Mouse (Mus musculus): ENCODE data around the gene Rad51c. TPM values are rescaled to one million over a fixed set of nuclear protein-coding genes. Genes with fewer than 3 reads are reported as not detected.
A peak's percentile ranks its signal among the peaks of the same experiment; 100 is the strongest.
"Not testable (repeated sequence)": the region's sequence is repeated elsewhere in the genome, so short reads cannot be mapped to it uniquely, and the experiment has no call there.

Rad51c gene
- polyA plus RNA-seq, 1 experiment from 2014 or later: 8.2 TPM

GRCm38 (mm10) chr11:87430374-87430773 lies 25.6 kb upstream of the Rad51c start:
- Histone ChIP-seq H3K4me3 (no peak overlapping the region), H3K9me3 (no peaks in the 10 kb centered on the region), H3K27ac (no peak overlapping the region), H3K4me2 (no peak overlapping the region), H3K27me3 (no peaks in the 10 kb centered on the region), H3K36me3 (no peaks in the 10 kb centered on the region), H3K4me1 (peaks cover 9% of the 10 kb centered on the region; the same call in 1 of the 2 replicates), H3K9ac (no peak overlapping the region)
- ATAC-seq (ENCODE audit: insufficient number of reproducible peaks, insufficient read depth, low FRiP score, low TSS enrichment, low read depth): no peak
- WGBS: 72% methylated on average over 2 of the region's 2 CpGs

DNA sequence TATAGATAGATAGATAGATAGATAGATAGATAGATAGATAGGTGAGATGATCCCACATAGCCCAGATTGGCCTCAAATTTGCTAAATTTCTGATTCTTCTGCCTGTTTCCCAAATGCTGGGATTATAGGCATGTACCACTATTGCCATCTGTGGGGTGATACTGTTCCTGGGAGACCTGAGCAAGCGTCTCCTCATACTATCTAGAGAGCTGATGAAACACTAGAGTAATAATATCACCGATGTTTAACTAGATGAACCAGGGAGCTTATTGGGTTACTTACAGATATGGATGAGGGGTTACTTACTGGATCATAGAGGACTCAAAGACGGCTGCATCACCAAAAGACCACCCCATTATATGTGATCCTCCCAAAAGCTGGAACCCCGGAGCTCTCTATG lies 24.6 kb upstream of the Rad51c start:
- no peak overlapping the region for H3K27ac ChIP-seq
- H3K27me3 ChIP-seq: no peaks in the 10 kb centered on the region
- 79% methylated on average over 4 of the region's 4 CpGs for WGBS
- H3K9ac ChIP-seq: no peak overlapping the region
- peaks cover 12% of the 10 kb centered on the region; the same call in 1 of the 2 replicates for H3K4me1 ChIP-seq
- H3K4me2 ChIP-seq: no peak overlapping the region
- no peak overlapping the region for H3K4me3 ChIP-seq
- no peaks in the 10 kb centered on the region for H3K36me3 ChIP-seq
- no peaks in the 10 kb centered on the region for H3K9me3 ChIP-seq
- ATAC-seq (ENCODE audit: insufficient number of reproducible peaks, insufficient read depth, low FRiP score, low TSS enrichment, low read depth): no peak

GRCm38 (mm10) chr11:87428051-87428673 lies 23.4 kb upstream of the Rad51c start:
- Histone ChIP-seq H3K4me3 (no peak overlapping the region), H3K9ac (no peak overlapping the region), H3K27ac (no peak overlapping the region), H3K27me3 (no peaks in the 10 kb centered on the region), H3K9me3 (no peaks in the 10 kb centered on the region), H3K36me3 (no peaks in the 10 kb centered on the region), H3K4me1 (peaks cover 6% of the 10 kb centered on the region; the same call in 1 of the 2 replicates), H3K4me2 (no peak overlapping the region)
- ATAC-seq (ENCODE audit: insufficient number of reproducible peaks, insufficient read depth, low FRiP score, low TSS enrichment, low read depth): no peak
- 66% methylated on average over 2 of the region's 2 CpGs for WGBS

GRCm38 (mm10) chr11:87427273-87428050 lies 22.7 kb upstream of the Rad51c start:
- H3K4me1 ChIP-seq: 0 out of 2 replicates have a peak, but pooled peaks cover 5% of the 10 kb centered on the region
- whole genome bisulfite sequencing: 37% methylated on average over 1 of the region's 1 CpGs
- no peak overlapping the region for H3K4me2 ChIP-seq
- no peaks in the 10 kb centered on the region for H3K9me3 ChIP-seq
- no peak overlapping the region for H3K4me3 ChIP-seq
- no peaks in the 10 kb centered on the region for H3K36me3 ChIP-seq
- H3K27ac ChIP-seq: peak overlapping the region; percentile 75
- H3K27me3 ChIP-seq: no peaks in the 10 kb centered on the region
- H3K9ac ChIP-seq: no peak overlapping the region
- no peak for ATAC-seq (ENCODE audit: insufficient number of reproducible peaks, insufficient read depth, low FRiP score, low TSS enrichment, low read depth)

DNA sequence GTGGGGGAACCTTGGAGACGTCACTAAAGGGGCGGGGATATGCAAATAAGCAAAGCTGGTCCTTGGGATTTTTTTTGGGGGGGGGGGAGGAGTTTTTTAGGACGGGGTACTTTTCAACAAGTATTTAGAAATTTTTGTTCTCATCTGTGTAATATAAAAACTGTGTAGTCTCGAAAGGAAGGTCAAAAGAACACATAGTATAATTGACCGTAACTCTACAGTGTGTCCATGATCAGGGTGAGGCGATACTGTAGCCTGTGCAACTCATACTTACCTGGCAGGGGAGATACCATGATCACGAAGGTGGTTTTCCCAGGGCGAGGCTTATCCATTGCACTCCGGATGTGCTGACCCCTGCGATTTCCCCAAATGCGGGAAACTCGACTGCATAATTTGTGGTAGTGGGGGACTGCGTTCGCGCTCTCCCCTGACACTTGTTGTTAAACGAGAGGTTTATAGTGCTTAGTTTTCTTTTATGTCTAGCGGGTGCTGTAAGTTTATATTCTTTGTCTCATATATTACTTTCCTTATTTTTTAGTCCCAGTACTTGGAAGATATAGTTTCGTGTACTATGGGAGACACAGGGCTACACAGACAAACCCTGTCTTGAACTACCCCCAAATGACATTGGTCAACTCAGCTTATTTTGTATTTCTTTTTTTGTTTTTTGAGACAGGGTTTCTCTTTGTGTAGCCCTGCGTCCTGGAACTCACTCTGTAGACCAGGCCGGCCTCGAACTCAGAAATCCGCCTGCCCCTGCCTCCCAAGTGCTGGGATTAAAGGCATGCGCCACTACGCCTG lies 21.9 kb upstream of the Rad51c start:
- H3K9me3 ChIP-seq, H3K4me1 ChIP-seq, H3K27me3 ChIP-seq, H3K36me3 ChIP-seq: not testable (repeated sequence)
- peak overlapping the region; percentile 40 for H3K4me3 ChIP-seq
- H3K27ac ChIP-seq: peak overlapping the region; percentile 87
- H3K9ac ChIP-seq: peak overlapping the region; percentile 52
- WGBS: under 1% methylated on average over 24 of the region's 24 CpGs
- ATAC-seq (ENCODE audit: insufficient number of reproducible peaks, insufficient read depth, low FRiP score, low TSS enrichment, low read depth): peak; percentile 91
- peak overlapping the region; percentile 56 for H3K4me2 ChIP-seq

DNA sequence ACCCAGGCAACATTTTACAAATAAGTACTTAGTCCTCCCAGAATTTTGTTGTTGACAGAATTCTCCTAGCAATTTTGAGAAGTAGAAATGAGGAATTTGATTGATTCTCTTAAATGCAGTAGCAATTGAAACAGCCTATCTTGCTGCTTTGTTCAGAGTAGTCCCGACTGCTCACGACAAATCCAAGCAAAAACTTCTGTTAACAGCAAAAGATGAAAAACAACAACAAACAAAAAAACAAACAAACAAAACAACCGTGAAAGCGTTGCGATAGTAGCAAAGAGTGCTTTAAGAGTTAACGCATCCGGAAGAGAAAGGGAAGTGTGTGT lies 21.3 kb upstream of the Rad51c start:
- Histone ChIP-seq H3K9me3 (no peaks in the 10 kb centered on the region), H3K27ac (peak overlapping the region; percentile 87), H3K36me3 (no peaks in the 10 kb centered on the region), H3K4me1 (peaks cover 9% of the 10 kb centered on the region; the same call in 1 of the 2 replicates), H3K9ac (peak overlapping the region; percentile 52), H3K4me2 (peak overlapping the region; percentile 56), H3K4me3 (peak overlapping the region; percentile 40), H3K27me3 (no peaks in the 10 kb centered on the region)
- under 1% methylated on average over 7 of the region's 7 CpGs for WGBS
- no peak for ATAC-seq (ENCODE audit: insufficient number of reproducible peaks, insufficient read depth, low FRiP score, low TSS enrichment, low read depth)

DNA sequence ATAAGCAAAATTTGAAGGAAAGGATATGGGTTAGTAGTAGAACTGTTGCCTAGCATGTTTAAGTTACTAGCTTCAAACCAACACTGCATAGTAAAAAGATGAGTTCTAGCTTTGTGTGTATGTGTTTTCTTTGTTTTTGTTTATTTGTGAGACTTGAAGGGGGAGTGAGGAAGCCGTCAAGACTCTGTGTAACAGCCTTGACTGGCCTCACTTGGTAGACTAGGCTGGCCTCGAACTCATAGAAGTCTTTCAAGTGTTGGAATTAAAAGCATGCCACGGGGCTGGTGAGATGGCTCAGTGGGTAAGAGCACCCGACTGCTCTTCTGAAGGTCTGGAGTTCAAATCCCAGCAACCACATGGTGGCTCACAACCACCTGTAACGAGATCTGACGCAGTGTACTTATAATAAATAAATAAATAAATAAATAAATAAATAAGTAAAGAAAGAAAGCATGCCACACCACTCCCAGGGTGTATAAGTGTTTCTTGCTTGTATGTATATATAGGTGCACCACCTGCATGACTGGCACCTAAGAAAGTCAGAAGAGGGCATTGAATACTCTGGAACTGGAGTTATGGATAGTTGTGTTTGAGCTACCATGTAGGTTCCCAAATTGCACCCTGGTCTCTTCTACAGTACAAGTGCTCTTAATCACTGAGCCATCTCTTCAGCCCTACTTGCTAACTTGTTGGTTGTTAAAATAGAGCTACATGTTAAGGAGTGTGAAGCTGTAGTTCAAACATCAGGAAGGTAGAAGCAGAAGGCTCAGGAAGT lies 19.0 kb upstream of the Rad51c start:
- H3K9me3 ChIP-seq: no peaks in the 10 kb centered on the region
- no peaks in the 10 kb centered on the region for H3K36me3 ChIP-seq
- 40% methylated on average over 6 of the region's 6 CpGs for WGBS
- peaks cover 9% of the 10 kb centered on the region; the same call in 1 of the 2 replicates for H3K4me1 ChIP-seq
- no peak overlapping the region for H3K4me3 ChIP-seq
- H3K27me3 ChIP-seq: no peaks in the 10 kb centered on the region
- H3K27ac ChIP-seq: peak overlapping the region; percentile 97
- H3K9ac ChIP-seq: no peak overlapping the region
- no peak overlapping the region for H3K4me2 ChIP-seq
- no peak for ATAC-seq (ENCODE audit: insufficient number of reproducible peaks, insufficient read depth, low FRiP score, low TSS enrichment, low read depth)

GRCm38 (mm10) chr11:87422511-87423340 lies 18.0 kb upstream of the Rad51c start:
- under 1% methylated on average over 26 of the region's 26 CpGs for WGBS
- Histone ChIP-seq H3K9me3 (no peaks in the 10 kb centered on the region), H3K9ac (peak overlapping the region; percentile 63), H3K4me2 (peak overlapping the region; percentile 60), H3K36me3 (no peaks in the 10 kb centered on the region), H3K27me3 (no peaks in the 10 kb centered on the region), H3K4me1 (peaks cover 9% of the 10 kb centered on the region; the same call in 1 of the 2 replicates), H3K27ac (peak overlapping the region; percentile 97), H3K4me3 (peak overlapping the region; percentile 40)
- ATAC-seq (ENCODE audit: insufficient number of reproducible peaks, insufficient read depth, low FRiP score, low TSS enrichment, low read depth): peak; percentile 79

DNA sequence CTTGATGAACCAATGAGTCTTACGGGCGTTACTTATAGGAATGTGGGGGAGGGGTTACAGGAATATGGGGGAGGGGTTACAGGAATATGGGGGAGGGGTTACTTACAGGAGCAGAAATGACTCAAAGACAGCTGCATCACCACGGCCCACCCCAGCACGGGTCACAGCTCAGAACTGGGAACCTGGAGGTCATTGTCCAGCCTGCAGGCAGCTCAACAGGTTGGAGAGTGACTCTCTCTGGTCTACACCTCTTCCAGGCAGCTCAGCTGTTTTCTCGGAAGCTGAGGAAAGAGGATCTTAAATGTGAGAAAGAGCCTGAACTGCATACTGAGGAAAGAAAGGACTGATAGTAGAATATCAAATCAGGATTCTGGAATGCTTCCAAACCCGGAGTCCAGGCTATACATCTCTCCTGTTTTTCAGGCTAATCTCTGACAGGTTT lies 17.0 kb upstream of the Rad51c start:
- Histone ChIP-seq H3K4me2 (peak overlapping the region; percentile 60), H3K36me3 (no peaks in the 10 kb centered on the region), H3K9ac (peak overlapping the region; percentile 63), H3K27me3 (no peaks in the 10 kb centered on the region), H3K4me1 (peaks cover 9% of the 10 kb centered on the region; the same call in 1 of the 2 replicates), H3K27ac (peak overlapping the region; percentile 97), H3K9me3 (no peaks in the 10 kb centered on the region), H3K4me3 (peak overlapping the region; percentile 40)
- no peak for ATAC-seq (ENCODE audit: insufficient number of reproducible peaks, insufficient read depth, low FRiP score, low TSS enrichment, low read depth)
- WGBS: 20% methylated on average over 6 of the region's 6 CpGs

DNA sequence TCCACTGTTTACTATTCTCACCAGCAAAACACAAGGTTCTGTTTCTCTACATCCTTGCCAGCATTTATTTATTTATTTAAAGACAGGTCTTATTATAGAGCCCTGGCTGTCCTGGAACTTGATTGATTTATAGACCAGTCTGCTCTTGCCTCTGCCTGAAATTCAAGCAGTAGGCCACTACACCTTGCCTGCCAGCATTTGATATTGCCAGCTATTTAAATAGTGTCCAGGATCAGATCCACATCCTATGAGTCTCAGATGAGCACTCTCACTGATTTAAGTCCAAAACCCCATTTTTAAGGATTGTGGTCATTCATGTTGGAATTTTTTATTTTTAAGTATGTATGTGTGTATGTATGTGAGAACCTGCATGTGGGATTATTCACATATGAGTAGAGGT lies 16.1 kb upstream of the Rad51c start:
- Histone ChIP-seq H3K36me3 (no peaks in the 10 kb centered on the region), H3K9me3 (no peaks in the 10 kb centered on the region), H3K27ac (no peak overlapping the region), H3K4me3 (no peak overlapping the region), H3K4me2 (no peak overlapping the region), H3K27me3 (no peaks in the 10 kb centered on the region), H3K4me1 (peaks cover 9% of the 10 kb centered on the region; the same call in 1 of the 2 replicates), H3K9ac (no peak overlapping the region)
- ATAC-seq (ENCODE audit: insufficient number of reproducible peaks, insufficient read depth, low FRiP score, low TSS enrichment, low read depth): no peak
